Mouse (Mus musculus): Measurements from ENCODE around the gene Noto. TPM values are rescaled to one million over a fixed set of nuclear protein-coding genes. Genes with fewer than 3 reads are reported as not detected.

Noto gene
- polyA plus RNA-seq, 1 experiment from 2014 or later: not detected

DNA sequence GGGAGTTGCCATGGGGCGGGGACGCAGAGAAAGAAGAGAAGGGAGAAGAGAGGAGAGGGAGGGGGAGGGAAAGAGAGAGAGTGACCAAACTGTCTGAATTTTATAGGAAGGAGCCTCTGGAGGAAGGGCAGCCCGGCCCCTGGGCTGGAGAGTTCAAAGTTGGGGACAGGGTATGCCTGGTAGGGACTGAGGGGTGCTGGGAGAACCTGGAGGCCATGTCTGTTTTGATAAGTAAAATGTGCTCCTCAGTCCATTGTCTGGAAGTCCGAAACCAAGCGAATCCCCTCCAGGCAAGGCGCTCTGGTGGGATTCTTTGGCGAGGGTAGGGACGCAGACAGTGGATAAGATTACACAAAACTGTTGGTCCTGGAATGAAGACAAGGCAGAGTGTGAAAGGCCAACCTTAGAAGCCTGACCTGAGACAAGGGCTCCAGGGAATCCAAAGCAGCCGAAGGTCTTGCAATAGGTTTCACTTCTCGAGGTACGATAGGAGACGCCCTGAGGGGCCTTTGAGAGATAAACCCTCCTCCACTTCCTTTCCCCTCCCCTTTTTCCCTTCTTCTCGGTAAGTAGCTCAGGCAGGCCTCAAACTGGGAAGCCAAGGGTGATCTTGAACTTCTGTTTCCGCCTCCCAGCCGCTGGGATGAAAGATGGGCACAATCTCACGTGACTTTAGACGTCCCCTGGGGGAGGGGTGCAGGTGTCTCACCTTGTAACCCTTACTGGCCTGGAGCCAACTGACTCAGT lies 42.6 kb upstream of the Noto start:
- no peak for DNase-seq (ENCODE audit: low spot score)
- peak; percentile 21; the same call in 1 of the 2 replicates for ATAC-seq (ENCODE audit: insufficient number of reproducible peaks, low FRiP score, low TSS enrichment, low read depth)
- 25% methylated on average over 17 of the region's 17 CpGs for WGBS
- Histone ChIP-seq H3K9ac (ENCODE audit: low read length) (no peak overlapping the region), H3K9me3 (ENCODE audit: control insufficient read depth, low read length) (no peaks in the 10 kb centered on the region), H3K27ac (replicated peaks; ENCODE audit: low read depth, low read length) (no peak overlapping the region), H3K4me1 (ENCODE audit: control insufficient read depth, insufficient read depth, low read length) (0 out of 2 replicates have a peak, but pooled peaks cover 3% of the 10 kb centered on the region), H3K4me2 (ENCODE audit: low read depth, severe bottlenecking) (peak overlapping the region; percentile 3; the same call in 1 of the 2 replicates), H3K36me3 (ENCODE audit: control insufficient read depth, insufficient read depth, low read length) (no peaks in the 10 kb centered on the region), H3K4me3 (ENCODE audit: low read depth, low read length) (no peak overlapping the region), H3K27me3 (ENCODE audit: control insufficient read depth, insufficient read depth, low read length) (no peaks in the 10 kb centered on the region)

- no peaks in the 10 kb centered on the region for H3K36me3 ChIP-seq (ENCODE audit: control insufficient read depth, insufficient read depth, low read length)
- no peak overlapping the region for H3K4me3 ChIP-seq (ENCODE audit: low read depth, low read length)
- no peak for DNase-seq (ENCODE audit: low spot score)
- no peak overlapping the region for H3K4me2 ChIP-seq (ENCODE audit: low read depth, severe bottlenecking)
- no peaks in the 10 kb centered on the region for H3K9me3 ChIP-seq (ENCODE audit: control insufficient read depth, low read length)
- ATAC-seq (ENCODE audit: insufficient number of reproducible peaks, low FRiP score, low TSS enrichment, low read depth): no peak
- 0 out of 2 replicates have a peak, but pooled peaks cover 3% of the 10 kb centered on the region for H3K4me1 ChIP-seq (ENCODE audit: control insufficient read depth, insufficient read depth, low read length)
- H3K27me3 ChIP-seq (ENCODE audit: control insufficient read depth, insufficient read depth, low read length): peaks cover 2% of the 10 kb centered on the region; the same call in 1 of the 2 replicates
- no peak overlapping the region for H3K27ac ChIP-seq (replicated peaks; ENCODE audit: low read depth, low read length)
- H3K9ac ChIP-seq (ENCODE audit: low read length): no peak overlapping the region
- 78% methylated on average over 10 of the region's 10 CpGs for WGBS
Measured at GRCm38 (mm10) chr6:85381648-85382020, 42.1 kb upstream of the Noto start.

DNA sequence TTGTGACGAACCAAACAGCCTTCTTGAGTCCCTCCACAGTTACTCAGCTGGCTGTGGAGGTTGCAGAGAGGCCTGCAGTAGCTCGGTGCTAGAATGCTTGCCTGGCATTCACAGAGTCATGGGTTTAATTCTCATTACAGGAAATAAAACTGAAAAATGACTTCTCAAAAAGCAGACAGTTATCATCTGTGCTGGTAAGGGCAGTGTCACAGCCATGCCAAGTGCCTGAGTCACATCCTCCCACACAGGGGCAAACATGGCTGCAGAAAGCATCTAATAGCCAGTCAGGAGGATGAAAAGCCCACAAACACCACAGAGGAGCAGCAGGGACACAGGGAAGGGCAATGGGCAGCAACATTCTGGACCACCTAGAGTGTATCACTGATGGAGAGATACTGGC lies 40.9 kb upstream of the Noto start:
- Histone ChIP-seq H3K4me2 (ENCODE audit: low read depth, severe bottlenecking) (no peak overlapping the region), H3K4me3 (ENCODE audit: low read depth, low read length) (no peak overlapping the region), H3K36me3 (ENCODE audit: control insufficient read depth, insufficient read depth, low read length) (no peaks in the 10 kb centered on the region), H3K9me3 (ENCODE audit: control insufficient read depth, low read length) (no peaks in the 10 kb centered on the region), H3K27ac (replicated peaks; ENCODE audit: low read depth, low read length) (no peak overlapping the region), H3K9ac (ENCODE audit: low read length) (no peak overlapping the region), H3K4me1 (ENCODE audit: control insufficient read depth, insufficient read depth, low read length) (0 out of 2 replicates have a peak, but pooled peaks cover 3% of the 10 kb centered on the region), H3K27me3 (ENCODE audit: control insufficient read depth, insufficient read depth, low read length) (peaks cover 2% of the 10 kb centered on the region; the same call in 1 of the 2 replicates)
- WGBS: 84% methylated on average over 2 of the region's 2 CpGs
- no peak for DNase-seq (ENCODE audit: low spot score)
- ATAC-seq (ENCODE audit: insufficient number of reproducible peaks, low FRiP score, low TSS enrichment, low read depth): no peak

GRCm38 (mm10) chr6:85388608-85389007 lies 35.1 kb upstream of the Noto start:
- WGBS: 82% methylated on average over 5 of the region's 5 CpGs

DNA sequence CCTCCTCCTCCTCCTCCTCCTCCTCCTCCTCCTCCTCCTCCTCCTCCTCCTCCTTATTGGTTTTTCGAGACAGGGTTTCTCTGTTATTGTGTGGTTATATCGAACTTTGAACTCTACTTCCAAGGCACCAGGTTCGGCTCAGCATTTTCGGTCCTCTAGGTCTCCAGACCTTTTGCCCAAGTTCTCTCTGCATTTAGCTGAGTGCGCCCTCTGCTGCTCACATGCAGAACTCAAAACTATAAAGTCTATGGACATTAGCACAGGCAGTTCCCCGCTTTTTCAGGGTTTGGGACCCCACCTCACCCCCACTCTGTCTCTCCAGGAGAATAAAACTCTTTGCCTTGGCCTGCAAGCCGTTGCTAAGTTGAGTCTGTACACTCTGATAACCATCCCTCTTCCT lies 31.9 kb upstream of the Noto start:
- H3K36me3 ChIP-seq (ENCODE audit: control insufficient read depth, insufficient read depth, low read length): no peaks in the 10 kb centered on the region
- WGBS: 35% methylated on average over 7 of the region's 7 CpGs
- DNase-seq (ENCODE audit: low spot score): peak; percentile 80
- no peak overlapping the region for H3K27ac ChIP-seq (replicated peaks; ENCODE audit: low read depth, low read length)
- H3K9me3 ChIP-seq (ENCODE audit: control insufficient read depth, low read length): no peaks in the 10 kb centered on the region
- no peaks in the 10 kb centered on the region for H3K4me1 ChIP-seq (ENCODE audit: control insufficient read depth, insufficient read depth, low read length)
- ATAC-seq (ENCODE audit: insufficient number of reproducible peaks, low FRiP score, low TSS enrichment, low read depth): no peak
- H3K4me3 ChIP-seq (ENCODE audit: low read depth, low read length): no peak overlapping the region
- H3K4me2 ChIP-seq (ENCODE audit: low read depth, severe bottlenecking): no peak overlapping the region
- H3K9ac ChIP-seq (ENCODE audit: low read length): no peak overlapping the region
- H3K27me3 ChIP-seq (ENCODE audit: control insufficient read depth, insufficient read depth, low read length): no peaks in the 10 kb centered on the region

More at GRCm38 (mm10) chr6:85388608-85389007, 35.1 kb upstream of the Noto start:
- Histone ChIP-seq H3K9ac (ENCODE audit: low read length) (no peak overlapping the region), H3K4me2 (ENCODE audit: low read depth, severe bottlenecking) (no peak overlapping the region), H3K9me3 (ENCODE audit: control insufficient read depth, low read length) (no peaks in the 10 kb centered on the region), H3K4me1 (ENCODE audit: control insufficient read depth, insufficient read depth, low read length) (no peaks in the 10 kb centered on the region), H3K27ac (replicated peaks; ENCODE audit: low read depth, low read length) (no peak overlapping the region), H3K36me3 (ENCODE audit: control insufficient read depth, insufficient read depth, low read length) (no peaks in the 10 kb centered on the region), H3K4me3 (ENCODE audit: low read depth, low read length) (no peak overlapping the region), H3K27me3 (ENCODE audit: control insufficient read depth, insufficient read depth, low read length) (peaks cover 2% of the 10 kb centered on the region; the same call in 1 of the 2 replicates)
- DNase-seq (ENCODE audit: low spot score) (no peak), ATAC-seq (ENCODE audit: insufficient number of reproducible peaks, low FRiP score, low TSS enrichment, low read depth) (no peak)

GRCm38 (mm10) chr6:85395360-85395759 lies 28.3 kb upstream of the Noto start:
- H3K4me1 ChIP-seq (ENCODE audit: control insufficient read depth, insufficient read depth, low read length): no peaks in the 10 kb centered on the region
- no peak for ATAC-seq (ENCODE audit: insufficient number of reproducible peaks, low FRiP score, low TSS enrichment, low read depth)
- no peak for DNase-seq (ENCODE audit: low spot score)

DNA sequence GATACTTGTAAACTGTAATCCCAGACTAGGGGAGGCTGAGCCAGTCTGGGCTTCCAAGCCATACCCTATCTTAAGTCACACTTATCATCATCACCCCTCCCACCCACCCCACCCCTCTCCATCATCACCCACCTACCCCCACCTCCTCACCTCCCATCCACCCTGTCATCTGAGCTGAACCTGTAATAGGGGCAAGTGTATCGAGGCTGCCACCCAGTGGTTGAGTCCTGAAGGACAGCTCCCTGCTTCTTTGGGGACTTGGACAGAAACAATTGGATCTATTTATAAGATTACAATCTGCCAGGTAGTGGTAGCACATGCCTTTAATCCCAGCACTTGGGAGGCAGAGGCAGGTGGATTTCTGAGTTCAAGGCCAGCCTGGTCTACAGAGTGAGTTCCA lies 26.5 kb upstream of the Noto start:
- ATAC-seq (ENCODE audit: insufficient number of reproducible peaks, low FRiP score, low TSS enrichment, low read depth) (no peak), DNase-seq (ENCODE audit: low spot score) (peak; percentile 43)
- no peak overlapping the region for H3K4me3 ChIP-seq (ENCODE audit: low read depth, low read length)
- no peak overlapping the region for H3K27ac ChIP-seq (replicated peaks; ENCODE audit: low read depth, low read length)
- H3K4me2 ChIP-seq (ENCODE audit: low read depth, severe bottlenecking): no peak overlapping the region
- H3K9me3 ChIP-seq (ENCODE audit: control insufficient read depth, low read length): no peaks in the 10 kb centered on the region
- H3K4me1 ChIP-seq (ENCODE audit: control insufficient read depth, insufficient read depth, low read length): no peaks in the 10 kb centered on the region
- no peaks in the 10 kb centered on the region for H3K36me3 ChIP-seq (ENCODE audit: control insufficient read depth, insufficient read depth, low read length)
- WGBS: 33% methylated on average over 1 of the region's 1 CpGs
- H3K27me3 ChIP-seq (ENCODE audit: control insufficient read depth, insufficient read depth, low read length): no peaks in the 10 kb centered on the region
- no peak overlapping the region for H3K9ac ChIP-seq (ENCODE audit: low read length)

More at GRCm38 (mm10) chr6:85395360-85395759, 28.3 kb upstream of the Noto start:
- Histone ChIP-seq H3K4me3 (ENCODE audit: low read depth, low read length) (no peak overlapping the region), H3K36me3 (ENCODE audit: control insufficient read depth, insufficient read depth, low read length) (no peaks in the 10 kb centered on the region), H3K27me3 (ENCODE audit: control insufficient read depth, insufficient read depth, low read length) (no peaks in the 10 kb centered on the region), H3K4me2 (ENCODE audit: low read depth, severe bottlenecking) (no peak overlapping the region), H3K27ac (replicated peaks; ENCODE audit: low read depth, low read length) (no peak overlapping the region), H3K9me3 (ENCODE audit: control insufficient read depth, low read length) (no peaks in the 10 kb centered on the region), H3K9ac (ENCODE audit: low read length) (no peak overlapping the region)
- 70% methylated on average over 2 of the region's 2 CpGs for WGBS

- Histone ChIP-seq H3K4me2 (ENCODE audit: low read depth, severe bottlenecking) (no peak overlapping the region), H3K9ac (ENCODE audit: low read length) (no peak overlapping the region), H3K4me3 (ENCODE audit: low read depth, low read length) (no peak overlapping the region), H3K9me3 (ENCODE audit: control insufficient read depth, low read length) (no peaks in the 10 kb centered on the region), H3K4me1 (ENCODE audit: control insufficient read depth, insufficient read depth, low read length) (no peaks in the 10 kb centered on the region), H3K36me3 (ENCODE audit: control insufficient read depth, insufficient read depth, low read length) (no peaks in the 10 kb centered on the region), H3K27me3 (ENCODE audit: control insufficient read depth, insufficient read depth, low read length) (no peaks in the 10 kb centered on the region), H3K27ac (replicated peaks; ENCODE audit: low read depth, low read length) (no peak overlapping the region)
- 15% methylated on average over 5 of the region's 5 CpGs for WGBS
- no peak for ATAC-seq (ENCODE audit: insufficient number of reproducible peaks, low FRiP score, low TSS enrichment, low read depth)
- DNase-seq (ENCODE audit: low spot score): no peak
Measured at GRCm38 (mm10) chr6:85399715-85400114, 24.0 kb upstream of the Noto start.

All from limb, embryonic 11.5 days (tissue).